Mouse (Mus musculus) spleen, adult 2 months (tissue): ENCODE data around the gene Smurf2.

Experiments
- CTCF ChIP-seq: fragments of 200-500 bp; IDR thresholded peaks from 2 replicates; pipeline ENCODE4 v1.5.1; 2011; ENCODE audit warnings: mild to moderate bottlenecking, inconsistent platforms; ENCODE audit not compliant: insufficient read depth, insufficient read length, insufficient replicate concordance; ENCODE audit errors: extremely low read depth
- POLR2A ChIP-seq: fragments of 200-500 bp; IDR thresholded peaks from 2 replicates; pipeline ENCODE4 v1.6.1; 2011; ENCODE audit warnings: low read depth, low read length, inconsistent platforms

DNA sequence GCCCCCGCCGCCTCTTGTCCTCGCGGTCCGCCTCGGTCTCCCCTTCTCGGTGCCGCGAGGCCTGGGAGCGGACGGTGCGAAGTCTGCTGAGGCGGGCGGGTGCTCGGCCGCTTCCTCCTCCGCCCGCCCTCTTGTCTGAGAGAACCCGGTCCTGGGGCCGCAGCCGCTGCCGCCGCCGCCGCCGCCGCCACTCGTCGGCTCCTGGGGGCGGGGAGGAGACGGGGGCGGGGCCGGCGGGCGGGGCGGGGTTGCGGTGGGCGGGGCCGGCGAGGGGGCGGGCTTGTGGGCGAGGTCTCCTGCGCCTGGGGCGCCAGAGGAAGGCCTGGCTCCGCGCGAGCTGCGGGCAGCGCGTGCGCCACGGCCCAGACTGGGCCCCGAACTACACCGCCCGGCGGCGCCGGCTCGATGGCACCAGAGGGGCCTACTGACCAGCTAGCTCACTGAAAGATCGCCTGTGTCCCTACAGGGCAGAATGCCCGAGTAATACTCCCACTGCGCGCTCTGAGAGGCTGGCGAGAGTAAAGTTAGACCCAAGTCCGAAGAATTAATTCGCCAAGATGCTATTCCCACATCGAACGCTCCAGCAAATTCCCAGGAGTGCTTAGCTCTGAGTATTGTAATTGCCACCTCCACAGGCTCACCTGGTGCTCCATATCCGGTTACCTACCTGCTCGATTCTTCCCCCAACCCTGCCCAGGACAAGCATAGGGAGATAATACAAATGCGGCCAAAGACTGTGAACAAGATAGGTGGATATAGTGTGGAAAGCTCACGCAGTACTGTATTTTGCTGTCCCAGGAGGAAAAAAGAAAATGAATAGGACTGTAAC lies at the start of gene Smurf2:
- TF ChIP-seq POLR2A = peak; percentile 39; the same call in 1 of the 2 replicates
- no peak for TF ChIP-seq CTCF
